Mouse (Mus musculus): Measurements from ENCODE around the gene Tomm40.
A peak's percentile ranks its signal among the peaks of the same experiment; 100 is the strongest.
"Not testable (repeated sequence)": the region's sequence is repeated elsewhere in the genome, so short reads cannot be mapped to it uniquely, and the experiment has no call there.

Gene Tomm40

DNA sequence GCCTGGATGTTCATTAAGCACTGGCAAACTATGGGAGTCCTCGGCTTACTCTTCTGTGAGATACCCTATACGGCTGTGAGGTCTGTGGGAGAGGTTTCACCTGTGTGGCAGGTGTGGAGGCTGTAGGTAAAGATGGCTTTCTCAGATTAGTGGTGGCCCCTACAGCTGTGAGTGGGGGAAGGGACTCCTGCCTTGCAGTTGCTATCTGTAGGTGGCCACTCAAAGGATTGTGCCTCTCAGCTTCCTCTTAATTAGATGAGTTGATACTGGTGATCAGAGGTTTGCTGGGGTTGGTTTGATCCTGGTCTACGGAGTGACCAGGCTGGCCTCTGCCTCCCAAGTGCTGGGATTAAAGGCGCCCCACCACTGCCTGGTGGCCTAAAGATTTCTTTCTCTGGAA lies 10.8 kb downstream of the Tomm40 start:
- DNase-seq, result no peak

DNA sequence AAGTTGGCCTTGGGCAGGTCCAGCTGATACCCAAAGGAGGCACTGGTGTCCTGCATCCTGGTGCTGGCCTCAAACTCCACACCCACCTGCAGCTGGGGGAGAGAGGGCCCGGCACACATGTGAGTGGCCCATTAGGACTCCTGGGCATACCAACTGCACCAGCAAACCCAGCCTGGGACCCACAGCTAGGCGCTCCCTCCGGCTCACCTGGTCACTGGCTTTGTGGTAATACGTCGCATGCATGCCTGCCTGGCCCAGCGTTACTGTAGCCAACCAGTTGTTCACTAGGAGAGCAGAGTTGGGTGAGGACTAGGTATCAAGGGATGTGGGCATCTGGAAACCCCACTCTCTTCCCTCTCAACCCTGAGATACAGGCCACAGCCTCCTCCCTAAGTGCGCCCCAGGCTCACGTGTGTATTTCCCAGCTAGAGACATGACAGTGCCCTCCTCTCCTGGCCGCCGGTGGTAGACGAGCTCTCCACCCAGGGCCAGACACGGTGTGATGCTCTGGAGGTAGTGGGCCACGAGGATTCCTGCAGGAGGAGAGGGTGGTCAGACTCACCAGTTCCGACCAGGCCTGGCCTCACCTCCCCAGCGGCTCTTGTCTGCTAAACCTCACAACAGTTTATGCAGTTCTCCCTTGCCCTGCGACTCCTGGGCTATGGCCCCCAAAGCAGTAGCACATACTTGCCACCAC lies 12.2 kb downstream of the Tomm40 start:
- no peak for DNase-seq

DNA sequence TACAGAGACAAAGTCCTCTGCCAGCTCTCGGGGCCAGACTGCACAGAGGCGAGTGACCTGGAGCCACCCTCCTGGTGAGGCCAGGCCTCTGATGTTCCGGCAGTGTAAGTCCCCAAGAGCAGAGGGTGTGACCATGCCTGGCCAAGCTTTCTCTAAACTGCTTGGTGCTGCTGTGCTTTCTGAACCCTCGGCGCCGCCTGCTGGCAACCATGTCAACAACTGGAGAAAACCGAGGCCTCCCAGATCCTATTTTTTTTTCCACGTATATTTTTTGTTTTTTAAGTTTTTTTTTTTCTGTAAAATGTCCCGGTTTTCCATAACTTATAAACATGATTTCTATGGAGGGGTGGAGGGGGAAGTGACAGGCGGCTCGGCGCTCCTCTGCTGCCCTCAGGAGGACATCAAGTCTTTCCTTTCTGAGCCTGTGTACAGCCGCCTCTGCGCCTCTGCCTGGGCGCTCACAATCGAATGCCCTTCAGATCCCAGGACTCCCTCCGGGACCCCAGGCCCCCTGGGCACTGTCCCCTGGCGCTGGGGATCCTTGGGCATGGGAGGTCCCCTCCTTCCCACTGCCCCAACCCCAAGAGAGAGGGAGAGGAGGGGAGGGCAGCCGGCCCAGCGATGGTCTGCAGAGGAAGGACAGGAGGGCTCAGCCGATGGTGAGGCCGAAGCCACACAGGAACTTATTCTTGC lies 14.0 kb downstream of the Tomm40 start:
- DNase-seq, result peak; percentile 88

DNA sequence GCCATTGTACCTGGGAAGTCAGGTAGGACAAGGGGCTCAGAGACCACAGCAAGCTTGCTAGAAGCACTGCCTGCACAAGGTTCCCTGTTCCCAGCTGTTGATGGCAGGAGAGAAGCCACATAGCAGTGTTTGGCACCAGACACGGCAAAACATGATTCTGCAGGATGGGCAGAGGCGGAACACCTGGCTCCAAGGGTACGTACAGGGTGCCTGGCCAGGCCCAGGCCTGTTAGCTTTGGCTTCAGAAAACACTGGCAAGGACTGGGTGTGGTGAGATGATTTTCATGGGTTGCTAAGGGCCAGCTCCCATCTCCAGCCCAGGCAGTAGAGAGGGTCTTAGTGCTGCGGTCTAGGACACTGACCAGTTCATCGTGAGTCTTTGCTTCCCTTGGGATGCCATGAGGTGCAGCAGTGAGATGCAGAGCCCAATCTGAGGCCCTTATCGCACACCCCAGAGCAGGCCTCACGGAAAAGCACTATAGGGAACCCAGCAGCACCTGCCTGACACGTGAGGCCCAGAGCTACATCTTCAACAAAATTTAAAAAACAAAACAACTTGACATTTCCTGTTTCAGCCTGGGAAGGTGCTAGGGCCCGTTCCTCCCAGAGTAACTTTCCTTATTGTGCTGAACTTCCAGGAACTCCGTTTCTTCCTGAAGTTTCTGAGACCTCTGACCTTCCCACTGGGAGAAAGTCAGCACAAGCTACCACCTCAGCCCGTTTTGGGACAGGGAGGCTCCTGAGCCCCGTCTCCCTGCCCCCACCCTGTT lies 14.8 kb downstream of the Tomm40 start:
- DNase-seq, result no peak

DNA sequence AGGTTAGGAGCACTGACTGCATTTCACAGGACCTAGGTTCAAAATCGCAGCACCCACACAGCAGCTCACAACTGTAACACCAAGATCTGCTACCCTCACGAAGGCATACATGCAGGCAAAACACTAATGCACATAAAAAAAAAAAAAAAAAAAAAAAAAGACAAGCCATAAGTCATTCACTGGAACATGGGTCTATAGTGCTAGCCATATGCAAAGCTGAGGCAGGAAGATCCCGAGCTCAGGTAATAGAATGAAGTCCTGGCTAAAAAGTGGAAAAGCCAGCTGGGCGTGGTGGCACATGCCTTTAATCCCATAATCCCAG lies 15.4 kb downstream of the Tomm40 start:
- DNase-seq, result no peak

DNA sequence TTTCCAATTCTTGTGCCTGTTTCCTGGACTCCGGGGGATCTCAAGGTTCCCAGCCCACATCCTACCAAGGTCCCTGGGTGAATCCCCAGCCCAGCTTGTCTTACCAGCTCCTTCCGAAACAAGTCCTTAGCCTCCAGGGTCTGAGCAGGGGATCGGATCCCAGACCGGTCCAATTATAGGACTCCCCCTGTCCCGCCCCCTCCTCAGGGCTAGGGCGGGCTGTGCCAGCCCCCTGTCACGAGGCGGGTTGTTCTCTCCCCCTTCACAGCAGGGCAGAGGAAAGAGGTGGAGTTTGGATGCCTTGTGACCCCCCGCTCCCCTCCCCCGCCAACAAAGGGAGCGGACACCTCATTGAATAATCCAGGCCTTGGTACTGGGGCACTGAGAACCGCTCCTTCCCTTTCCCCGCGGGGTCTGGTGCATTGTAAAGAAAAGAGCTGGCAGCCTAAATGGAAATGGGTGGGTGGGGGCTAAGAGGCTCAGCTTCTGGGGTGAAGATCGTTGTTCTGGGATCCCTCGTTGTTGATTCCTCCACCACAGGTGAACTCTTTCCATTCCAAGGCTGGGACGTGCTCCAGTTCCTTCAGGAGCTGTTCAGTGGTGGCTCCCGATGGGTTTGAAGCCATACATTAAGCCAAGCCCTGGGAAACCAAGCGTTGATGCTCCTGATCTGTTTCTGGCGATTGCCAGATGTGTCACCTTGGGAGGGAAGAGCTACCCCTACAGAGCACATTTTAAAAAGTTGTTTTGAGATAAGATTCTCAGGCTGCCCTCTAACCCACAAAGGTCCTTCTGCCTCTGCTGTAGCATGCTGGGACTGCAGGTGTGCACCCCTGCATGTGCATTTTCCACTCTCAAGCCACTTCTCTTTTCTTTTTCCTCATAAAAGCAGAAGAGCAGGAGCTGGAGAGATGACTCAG lies 16.1 kb downstream of the Tomm40 start, which contains the start of gene Apoe:
Gene Apoe (minus strand): TSS at position 282 of the 920 bp plus-strand sequence.
- DNase-seq, result peak; percentile 62

DNA sequence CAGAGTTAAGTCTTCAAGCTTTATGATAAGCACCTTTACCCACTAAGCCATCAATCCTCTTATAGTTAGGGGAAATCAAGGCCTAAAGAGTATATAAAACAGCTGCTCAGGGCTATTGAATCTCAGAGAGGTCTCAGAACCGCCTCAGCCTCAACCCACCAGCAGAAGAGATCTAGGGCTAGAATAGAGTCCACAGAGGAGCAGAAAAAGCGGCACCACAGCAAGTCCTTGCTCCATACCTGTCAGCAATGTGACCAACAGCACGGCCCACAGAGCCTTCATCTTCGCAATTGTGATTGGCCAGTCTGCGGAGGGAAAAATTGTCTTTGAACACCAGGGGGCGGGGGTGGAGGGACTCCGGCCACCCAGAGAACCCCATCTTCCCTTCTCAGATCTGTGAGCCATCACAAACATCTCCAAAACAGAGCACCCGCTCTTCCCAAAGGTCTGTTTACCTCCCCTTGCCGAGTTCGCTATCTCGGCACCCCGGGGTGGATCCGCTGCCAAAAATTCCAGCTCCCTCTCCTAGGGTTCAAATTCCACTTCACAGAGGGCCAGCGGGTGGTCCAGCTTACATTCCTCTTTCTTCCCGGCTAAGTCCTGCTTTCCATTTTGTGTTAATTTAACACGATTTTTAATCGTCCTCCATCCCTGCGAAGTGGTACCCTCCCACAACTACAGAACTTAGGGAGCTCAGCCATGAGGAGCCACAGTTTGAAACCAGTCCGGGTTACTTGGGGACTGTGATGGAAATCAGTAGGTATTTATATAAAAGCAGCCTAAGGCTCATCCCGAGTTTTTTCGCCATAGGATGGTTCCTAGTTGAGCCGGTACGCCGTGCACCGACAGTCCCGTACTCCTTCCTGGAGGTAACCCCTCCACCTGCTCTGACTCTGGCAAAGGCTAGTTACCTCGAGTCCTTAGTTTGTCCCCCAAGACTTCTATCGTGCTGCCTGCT lies 17.0 kb downstream of the Tomm40 start:
- DNase-seq, result peak; percentile 61

DNA sequence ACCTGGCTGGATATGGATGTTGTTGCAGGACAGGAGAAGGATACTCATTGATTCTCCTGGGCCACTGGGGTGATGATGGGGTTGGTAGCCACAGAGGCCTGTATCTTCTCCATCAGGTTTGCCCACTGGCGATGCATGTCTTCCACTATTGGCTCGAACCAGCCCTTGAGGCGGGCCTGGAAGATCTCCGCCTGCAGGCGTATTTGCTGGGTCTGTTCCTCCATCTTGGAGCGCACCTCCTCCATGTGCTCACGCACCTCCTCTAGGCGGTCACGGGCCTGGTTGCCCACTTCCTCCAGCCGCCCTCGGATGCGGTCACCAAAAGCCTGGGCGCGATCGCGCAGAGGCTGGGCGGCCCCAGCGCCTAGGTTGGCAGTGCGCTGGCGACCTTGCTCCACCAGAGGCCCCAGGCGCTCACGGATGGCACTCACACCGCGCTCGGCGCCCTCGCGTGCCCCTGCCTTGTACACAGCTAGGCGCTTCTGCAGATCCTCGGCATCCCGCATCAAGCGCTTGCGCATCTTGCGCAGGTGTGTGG lies 18.8 kb downstream of the Tomm40 start:
- no peak for DNase-seq

DNA sequence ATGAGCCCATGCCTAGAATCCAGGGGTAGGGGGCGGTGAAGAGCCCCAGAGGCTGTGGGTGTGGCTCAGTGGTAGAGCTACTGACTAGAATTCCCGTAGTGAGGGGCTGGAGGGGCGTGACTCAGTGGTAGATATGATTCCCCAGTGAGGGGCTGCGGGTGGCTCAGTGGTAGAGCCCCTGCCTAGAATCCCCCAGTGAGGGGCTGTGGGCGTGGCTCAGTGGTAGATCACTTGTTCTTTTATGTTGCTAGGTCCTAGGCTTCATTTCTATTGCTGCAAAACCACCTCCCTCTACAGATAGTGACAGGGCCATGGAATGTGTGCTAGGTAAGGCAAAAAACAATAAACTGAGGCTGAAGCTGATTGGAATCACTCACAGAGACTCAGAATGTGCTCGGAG lies 19.4 kb downstream of the Tomm40 start:
- DNase-seq, result no peak

DNA sequence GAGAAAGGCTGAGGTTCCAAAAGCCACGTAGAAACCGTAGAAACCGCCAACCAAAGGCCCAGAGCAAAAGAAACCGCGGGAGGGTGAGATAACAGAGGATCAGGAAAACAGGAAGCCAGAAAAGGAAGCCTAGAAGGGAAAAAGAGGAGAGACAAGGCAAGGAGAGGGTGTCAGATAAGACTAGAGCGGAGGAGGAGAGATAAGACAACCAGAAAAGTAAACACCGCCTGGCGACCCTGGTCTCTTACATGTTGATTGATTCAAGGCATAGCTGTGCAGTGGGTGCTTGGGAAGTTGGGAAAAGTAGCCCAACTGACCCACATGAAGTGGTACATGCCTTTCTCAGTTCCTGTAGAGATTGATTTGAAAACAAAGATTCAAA lies 20.0 kb downstream of the Tomm40 start:
- DNase-seq, result no peak

DNA sequence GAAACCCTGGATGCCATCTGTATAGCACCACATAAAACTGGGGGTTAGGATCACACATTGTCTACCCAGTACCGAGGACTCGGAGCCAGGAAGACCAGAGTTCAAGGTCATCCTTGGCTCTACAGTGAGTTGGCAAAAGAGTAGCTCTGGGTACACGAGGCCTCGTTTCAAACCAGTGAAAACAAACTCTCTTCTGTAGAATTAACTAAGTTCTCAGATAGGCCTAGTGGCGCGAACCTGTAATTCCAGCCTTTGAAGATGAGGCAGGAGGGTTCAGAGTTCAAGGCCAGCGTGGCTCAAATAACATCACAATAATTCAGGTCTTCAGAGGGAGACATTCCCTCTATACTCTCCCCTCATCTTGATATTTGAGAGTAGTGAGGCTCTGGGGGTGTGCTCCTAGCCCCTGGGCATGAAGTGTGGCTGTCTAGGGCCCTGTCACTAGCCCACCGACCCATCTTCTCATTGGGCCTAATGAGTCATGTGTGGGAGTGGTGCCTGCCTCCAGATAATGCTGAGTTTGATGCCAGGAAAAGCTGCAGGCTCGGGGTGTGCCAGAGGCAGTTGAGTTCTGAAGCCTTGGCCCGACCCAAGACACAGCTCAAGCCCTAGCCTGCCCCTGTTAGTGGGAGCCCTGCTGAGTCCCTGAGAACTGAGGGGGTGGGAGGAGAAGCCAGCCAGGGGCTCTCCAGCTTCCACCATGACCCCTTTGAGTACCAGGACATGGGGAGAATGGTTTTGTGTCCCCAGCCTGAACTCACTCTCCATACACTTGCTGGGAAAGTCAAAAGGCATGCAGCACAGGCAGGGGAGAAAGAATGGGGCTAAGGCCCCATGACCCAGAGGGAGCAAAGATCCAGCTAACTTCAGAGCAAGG lies 20.7 kb downstream of the Tomm40 start:
- no peak for DNase-seq

DNA sequence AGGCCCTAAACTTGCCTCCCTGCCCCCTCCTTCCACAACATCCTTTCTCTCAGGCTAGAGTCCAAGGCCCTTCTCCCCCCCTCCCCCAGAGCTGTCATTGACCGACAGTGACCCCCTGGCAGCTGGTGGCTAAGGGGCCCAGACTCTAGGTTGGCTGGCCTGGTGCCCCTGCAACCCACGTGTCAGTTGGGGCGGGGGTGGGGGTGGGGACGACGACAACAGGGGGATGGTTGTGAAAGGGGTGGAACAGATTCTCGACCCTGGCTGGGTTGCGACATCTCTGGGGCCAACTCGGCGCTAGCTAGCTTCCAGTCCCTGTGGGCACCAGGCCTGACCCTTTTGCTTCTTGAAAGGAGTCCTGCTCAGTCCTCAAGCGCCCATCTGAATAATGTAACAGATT lies 21.8 kb downstream of the Tomm40 start:
- DNase-seq, result no peak

DNA sequence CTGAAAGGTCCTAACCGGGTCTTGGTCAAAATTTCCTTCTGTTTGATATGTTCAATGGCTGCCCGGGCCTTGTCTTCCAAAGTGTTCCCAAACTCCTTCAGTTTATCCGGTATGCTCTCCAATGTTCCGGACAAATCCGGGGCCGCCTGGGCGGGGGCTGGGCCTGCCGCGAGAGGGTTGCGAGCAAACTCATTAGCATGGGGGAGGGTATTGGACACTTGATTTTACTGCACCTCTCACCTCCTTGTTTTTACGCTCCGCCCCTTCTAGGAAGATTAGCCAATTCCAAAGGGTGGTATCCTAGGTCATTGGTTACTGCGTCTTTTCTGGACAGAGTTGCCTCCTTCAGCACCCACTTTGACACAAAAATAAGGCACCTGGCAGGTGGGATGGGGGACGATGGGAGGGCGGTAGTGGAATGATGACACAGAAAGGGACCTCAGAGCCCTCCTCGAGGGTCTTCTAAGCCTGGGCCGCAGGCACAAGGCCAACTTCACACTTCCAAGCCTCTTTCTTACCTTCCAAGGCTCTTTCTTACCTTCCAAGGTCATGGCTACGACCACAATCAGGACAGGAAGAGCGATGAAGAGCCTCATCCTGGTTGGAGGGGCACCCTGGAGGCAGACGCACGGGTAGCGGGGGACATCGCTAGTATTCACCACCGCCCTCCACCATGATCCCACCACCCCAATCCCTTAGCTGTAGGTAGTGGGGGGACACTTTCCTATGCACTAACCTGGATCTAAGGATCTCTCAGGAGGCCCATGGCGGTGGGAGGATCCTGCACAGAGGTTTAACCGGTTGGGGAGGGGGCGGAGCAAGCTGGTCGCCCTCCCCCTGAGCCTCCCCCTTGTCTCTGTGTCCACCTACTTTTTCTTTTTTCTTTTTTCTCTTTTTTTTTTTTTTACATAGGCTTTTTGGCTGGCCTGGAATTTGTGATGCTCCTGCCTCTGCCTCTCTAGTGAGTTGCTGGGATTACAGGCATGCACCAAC lies 23.1 kb downstream of the Tomm40 start, which contains the start of gene Apoc1:
Gene Apoc1 (minus strand): TSS at position 788 of the 993 bp plus-strand sequence.
- no peak for DNase-seq

DNA sequence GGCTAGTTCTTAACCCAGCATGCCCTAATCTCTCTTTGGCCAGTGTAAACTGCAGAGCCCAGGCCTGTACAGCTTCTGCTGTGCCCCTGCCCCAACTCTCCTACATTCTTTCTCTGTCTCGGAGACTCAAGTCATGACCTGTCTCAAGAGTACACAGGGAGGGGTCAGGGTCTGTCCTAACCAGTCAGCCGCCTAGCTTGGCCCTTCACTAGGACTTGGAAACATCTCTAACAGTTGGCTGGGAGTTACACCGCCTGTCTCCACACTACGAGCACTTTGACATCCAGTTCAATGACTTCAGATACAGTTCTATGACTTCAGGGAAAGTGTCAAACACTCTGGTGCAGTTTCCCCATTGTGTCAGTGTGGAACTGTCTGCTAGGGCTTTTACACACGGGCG lies 23.8 kb downstream of the Tomm40 start:
- DNase-seq, result no peak

DNA sequence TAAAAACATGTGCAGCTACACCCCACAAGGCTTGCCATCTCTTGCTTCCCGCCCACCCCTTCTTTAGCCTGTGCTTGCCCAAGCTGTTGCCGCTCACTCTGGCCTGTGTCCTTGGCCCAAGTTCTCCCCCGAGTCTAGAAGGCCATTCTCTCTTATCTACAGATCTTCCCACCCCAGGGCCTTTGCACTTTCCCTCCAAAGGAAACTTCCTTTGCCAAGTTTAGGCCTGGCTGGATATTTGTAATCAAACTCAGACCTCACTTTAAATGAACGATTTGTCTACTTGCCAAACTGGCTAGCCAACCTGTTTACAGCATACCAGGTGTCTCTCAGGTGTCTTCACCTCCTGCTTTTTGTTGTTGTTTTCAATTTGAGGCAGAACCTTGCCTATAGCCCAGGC lies 24.4 kb downstream of the Tomm40 start:
- no peak for DNase-seq

DNA sequence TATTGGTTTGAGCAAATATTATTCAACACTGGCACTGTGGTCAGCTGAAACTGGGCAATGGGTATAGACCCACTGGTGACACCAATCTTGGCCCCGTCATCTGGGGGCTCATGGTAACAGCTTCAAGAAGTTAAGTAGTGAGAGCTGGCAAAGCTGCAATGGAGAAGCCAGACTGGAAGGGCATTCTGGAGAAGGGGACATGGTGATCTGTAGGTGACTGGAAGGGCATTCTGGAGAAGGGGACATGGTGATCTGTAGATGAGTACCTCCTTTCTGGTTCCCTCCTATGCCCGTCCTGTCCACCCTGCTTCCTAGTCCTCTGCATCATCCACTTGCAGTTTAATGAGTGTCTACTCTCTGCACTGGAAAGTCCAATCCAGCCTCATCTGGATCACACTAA lies 26.6 kb downstream of the Tomm40 start:
- DNase-seq, result no peak

DNA sequence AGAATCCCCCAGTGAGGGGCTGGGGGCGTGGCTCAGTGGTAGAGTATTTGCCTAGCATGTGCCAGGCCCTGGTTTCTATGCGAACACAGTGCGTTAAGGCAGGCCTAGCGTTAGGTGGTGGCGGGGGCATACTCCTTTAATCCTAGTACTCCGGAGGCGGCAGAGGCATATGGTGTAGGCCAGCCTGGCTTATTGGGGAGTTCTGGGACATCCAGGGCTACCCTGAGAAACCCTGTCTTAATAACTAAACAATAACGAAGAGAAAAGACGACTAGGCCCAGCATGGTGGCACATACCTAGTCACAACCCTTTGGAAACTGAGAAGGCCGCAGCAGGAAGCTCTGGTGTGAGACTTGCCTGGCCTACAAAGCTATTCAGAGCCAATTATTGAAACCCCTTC lies 27.1 kb downstream of the Tomm40 start:
- DNase-seq, result no peak

DNA sequence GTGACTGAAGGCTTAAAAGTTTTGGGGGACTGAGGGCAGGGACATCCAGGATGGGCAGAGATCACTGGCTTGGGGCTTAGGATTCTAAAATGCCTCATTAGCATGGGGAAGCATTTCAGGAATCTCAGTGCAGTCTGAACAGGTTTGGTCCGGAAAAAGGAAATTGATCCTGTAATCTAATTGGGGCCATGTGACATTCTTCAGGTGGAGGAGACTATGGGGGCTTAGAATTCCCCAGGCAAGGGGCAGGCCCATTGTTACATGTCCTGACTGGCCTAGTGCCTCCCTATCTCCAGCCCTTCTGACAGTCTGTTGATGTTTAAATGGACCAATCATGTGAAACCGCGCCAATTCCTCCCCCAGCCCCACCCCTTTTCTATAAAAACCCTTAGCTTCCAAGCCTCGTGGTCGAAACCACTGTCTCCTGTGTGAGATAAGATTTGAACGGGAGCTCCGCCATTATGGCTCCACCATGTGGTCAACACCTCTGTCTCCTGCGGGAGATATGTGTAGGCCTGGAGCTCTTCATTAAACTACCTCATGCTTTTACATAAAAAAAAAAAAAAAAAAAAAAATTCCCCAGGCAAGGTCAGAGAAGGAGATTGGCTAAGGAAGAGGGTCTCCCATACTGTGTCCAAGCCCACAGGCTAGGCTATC lies 28.2 kb downstream of the Tomm40 start:
- not testable (repeated sequence) for DNase-seq

DNA sequence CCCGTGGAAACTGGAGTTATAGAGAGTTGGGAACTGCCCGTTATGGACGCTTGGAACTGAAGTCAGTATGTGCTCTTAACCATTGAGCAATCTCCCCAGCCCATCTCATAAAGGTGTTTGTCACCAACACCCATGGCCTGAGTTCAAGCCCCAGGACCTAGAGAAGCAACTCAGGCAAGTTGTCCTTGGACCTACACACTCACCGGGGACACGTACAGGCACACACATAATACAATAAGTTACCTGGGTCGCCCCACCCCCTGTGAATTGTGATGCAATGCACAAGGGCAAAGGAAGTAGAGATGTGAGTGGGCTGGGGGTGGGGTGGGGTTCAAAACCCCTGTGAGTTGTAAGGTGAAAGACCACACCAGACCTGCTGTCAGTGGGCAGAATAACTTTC lies 28.7 kb downstream of the Tomm40 start:
- no peak for DNase-seq

Data from kidney, adult 9 months (tissue).